Mouse (Mus musculus) ES-Bruce4 (cell line): ENCODE data around the gene Eya2.

Source experiments
- CTCF ChIP-seq: IDR thresholded peaks from one replicate; pipeline ENCODE4 v1.8.1; 2011; ENCODE audit warnings: low read depth, low read length
- POLR2A ChIP-seq: IDR thresholded peaks from one replicate; pipeline ENCODE4 v1.8.1; 2011; ENCODE audit warnings: low read length; ENCODE audit not compliant: insufficient read depth

- no peak for TF ChIP-seq CTCF
- no peak for TF ChIP-seq POLR2A
Measured at GRCm38 (mm10) chr2:165742210-165742786, 147.5 kb downstream of the Eya2 start.
